Mouse (Mus musculus) heart, postnatal 0 days (tissue): ENCODE measurements around the gene Grik1.

Experiments
- CTCF ChIP-seq: IDR thresholded peaks from 2 replicates; pipeline ENCODE4 v1.5.1; 2016; ENCODE audit warnings: antibody characterized with exemption, control low read depth, low read depth
- EP300 ChIP-seq: IDR thresholded peaks from 2 replicates; pipeline ENCODE4 v1.6.1; 2016; ENCODE audit warnings: antibody characterized with exemption, low read depth

GRCm38 (mm10) chr16:88249825-88250224 is 40.2 kb downstream of the Grik1 start:
- TF ChIP-seq CTCF = no peak
- TF ChIP-seq EP300 = no peak
